Mouse (Mus musculus): Measurements from ENCODE around the gene Rtn3. TPM values are rescaled to one million over a fixed set of nuclear protein-coding genes. Genes with fewer than 3 reads are reported as not detected.
A peak's percentile ranks its signal among the peaks of the same experiment; 100 is the strongest.
"Not testable (repeated sequence)": the region's sequence is repeated elsewhere in the genome, so short reads cannot be mapped to it uniquely, and the experiment has no call there.

The Rtn3 gene
- polyA plus RNA-seq, 1 experiment from 2014 or later, result 122 TPM

DNA sequence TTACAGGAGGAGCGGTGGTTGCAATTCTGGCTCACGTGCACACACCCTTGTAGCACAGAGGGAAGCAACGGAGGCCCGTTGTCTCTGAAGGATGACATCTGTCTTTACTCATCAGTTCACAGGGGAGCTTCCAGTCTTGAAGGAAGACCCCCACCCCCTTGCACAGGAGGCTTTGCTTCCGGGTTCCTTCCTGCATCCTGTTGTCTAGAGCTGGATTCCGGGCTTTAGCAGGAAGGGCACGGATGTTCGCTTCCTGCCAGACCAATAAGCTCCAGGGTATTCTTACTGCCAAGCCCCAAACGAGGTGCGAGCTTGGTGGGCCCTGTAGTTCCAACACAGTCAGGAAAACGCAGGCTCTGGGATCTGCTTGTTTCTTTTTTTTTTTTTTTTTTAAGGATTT is 82.4 kb downstream of the Rtn3 start:
- Histone ChIP-seq H3K9ac (replicated peaks; ENCODE audit: low read depth) (no peak overlapping the region), H3K36me3 (ENCODE audit: insufficient read depth, low read length) (no peaks in the 10 kb centered on the region), H3K9me3 (ENCODE audit: low read length) (no peaks in the 10 kb centered on the region), H3K4me2 (replicated peaks; ENCODE audit: low read depth, low read length) (no peak overlapping the region), H3K27me3 (replicated peaks; ENCODE audit: insufficient read depth, low read length) (0 out of 2 replicates have a peak, but pooled peaks cover 3% of the 10 kb centered on the region), H3K4me3 (ENCODE audit: low read depth, low read length) (no peak overlapping the region), H3K27ac (ENCODE audit: low read length) (no peak overlapping the region), H3K4me1 (ENCODE audit: insufficient read depth, low read depth, low read length) (no peaks in the 10 kb centered on the region)
- WGBS, result 43% methylated on average over 11 of the region's 11 CpGs
- ATAC-seq, result peak; percentile 73
- TF ChIP-seq CTCF (IDR thresholded peaks at IDR 0.05), result no peak
- TF ChIP-seq EP300 (IDR thresholded peaks at IDR 0.05), result peak; percentile 50; the same call in 1 of the 2 replicates
- peak; percentile 50 for DNase-seq (ENCODE audit: low spot score)

DNA sequence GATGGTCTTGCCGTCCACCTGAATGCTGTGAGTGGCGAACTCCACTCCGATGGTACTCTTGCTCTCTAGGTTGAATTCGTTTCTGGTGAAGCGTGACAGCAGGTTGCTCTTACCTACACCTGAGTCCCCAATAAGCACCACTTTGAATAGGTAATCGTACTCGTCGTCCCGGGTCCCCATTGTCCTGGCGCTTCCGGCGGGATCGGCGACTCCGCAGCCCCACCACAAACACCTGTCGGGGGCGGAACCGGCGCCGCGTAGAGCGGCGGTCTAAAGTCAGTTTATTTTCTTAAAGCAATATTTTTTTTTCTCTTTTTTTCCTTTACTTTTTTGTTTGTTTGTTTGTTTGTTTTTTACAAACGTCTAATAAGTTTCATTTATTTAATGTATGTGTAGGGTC is 84.2 kb downstream of the Rtn3 start:
- not testable (repeated sequence) for H3K27me3 ChIP-seq (replicated peaks; ENCODE audit: insufficient read depth, low read length); H3K9ac ChIP-seq (replicated peaks; ENCODE audit: low read depth); H3K4me2 ChIP-seq (replicated peaks; ENCODE audit: low read depth, low read length); H3K4me1 ChIP-seq (ENCODE audit: insufficient read depth, low read depth, low read length); H3K4me3 ChIP-seq (ENCODE audit: low read depth, low read length); H3K9me3 ChIP-seq (ENCODE audit: low read length); ATAC-seq; DNase-seq (ENCODE audit: low spot score); H3K36me3 ChIP-seq (ENCODE audit: insufficient read depth, low read length); H3K27ac ChIP-seq (ENCODE audit: low read length)
- WGBS, result 31% methylated on average over 24 of the region's 24 CpGs

DNA sequence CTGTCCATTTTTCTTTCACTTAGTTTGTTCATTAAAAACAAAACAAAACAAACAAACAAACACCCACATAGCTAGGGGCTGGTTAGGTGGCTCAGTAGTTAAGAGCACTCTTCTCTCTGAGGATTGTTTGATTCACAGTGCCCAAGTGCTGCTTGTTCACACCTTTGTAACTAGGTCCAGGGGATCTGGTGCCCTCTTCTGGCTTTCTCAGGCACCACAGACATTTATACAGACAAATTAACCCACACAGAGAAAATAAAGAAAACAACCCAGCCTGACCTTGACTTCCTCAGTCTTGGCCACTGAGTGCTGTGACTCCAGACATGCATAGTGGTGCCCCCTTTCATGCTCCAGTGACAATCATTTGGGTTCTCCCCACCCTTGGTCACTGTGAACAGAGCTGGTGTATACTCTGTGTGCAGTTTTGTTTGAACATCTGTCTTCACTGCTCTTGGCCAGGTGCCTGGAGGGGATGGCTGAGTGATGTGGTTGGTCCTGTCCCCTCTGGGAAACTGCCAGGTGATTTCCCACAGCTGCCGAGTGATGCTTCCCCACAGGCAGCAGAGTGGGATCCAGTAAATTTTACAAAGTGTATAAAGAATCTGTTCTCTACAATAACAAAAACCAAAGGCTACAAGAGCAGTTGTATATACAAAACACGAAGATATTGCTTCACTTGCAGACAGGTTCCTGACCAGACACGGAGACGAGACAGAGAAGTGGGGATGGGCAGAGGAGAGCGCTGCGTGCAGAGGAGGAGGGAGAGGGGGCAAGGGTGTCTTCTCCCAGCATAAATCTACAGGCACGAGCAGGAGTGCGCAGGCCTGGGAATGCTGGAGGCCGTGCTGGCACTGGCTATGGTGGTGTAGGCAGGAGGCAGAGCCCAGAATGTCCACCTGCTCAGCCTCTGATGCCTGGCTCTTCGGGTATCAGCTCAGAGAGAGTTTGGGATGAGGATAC is 85.9 kb downstream of the Rtn3 start:
- H3K4me2 ChIP-seq (replicated peaks; ENCODE audit: low read depth, low read length); H3K36me3 ChIP-seq (ENCODE audit: insufficient read depth, low read length); H3K4me1 ChIP-seq (ENCODE audit: insufficient read depth, low read depth, low read length); H3K9ac ChIP-seq (replicated peaks; ENCODE audit: low read depth); H3K27ac ChIP-seq (ENCODE audit: low read length); H3K9me3 ChIP-seq (ENCODE audit: low read length); H3K27me3 ChIP-seq (replicated peaks; ENCODE audit: insufficient read depth, low read length); ATAC-seq; H3K4me3 ChIP-seq (ENCODE audit: low read depth, low read length): not testable (repeated sequence)
- 53% methylated on average over 8 of the region's 10 CpGs for WGBS
- TF ChIP-seq CTCF (IDR thresholded peaks at IDR 0.05), result peak; percentile 57
- peak; percentile 35 for DNase-seq (ENCODE audit: low spot score)

DNA sequence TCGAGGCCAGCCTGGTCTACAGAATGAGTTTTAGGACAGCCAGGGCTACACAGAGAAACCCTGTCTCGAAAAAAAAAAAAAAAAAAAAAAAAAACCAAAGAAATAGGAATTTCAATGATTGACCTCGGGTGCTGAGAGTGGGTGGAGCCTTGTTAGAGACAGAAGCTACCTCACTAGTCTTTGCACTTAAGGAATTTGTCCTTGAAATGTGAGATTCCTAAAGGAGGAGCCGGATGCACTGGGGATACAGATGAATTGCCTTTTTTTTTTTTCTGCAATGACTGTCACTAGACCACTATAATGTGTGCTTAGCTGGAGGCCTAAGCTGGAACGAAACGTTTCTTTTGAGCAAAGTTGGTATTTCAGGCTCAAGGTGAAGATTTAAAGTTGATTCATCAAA is 94.6 kb downstream of the Rtn3 start:
- ATAC-seq, result no peak
- H3K36me3 ChIP-seq (ENCODE audit: insufficient read depth, low read length), result no peaks in the 10 kb centered on the region
- H3K9ac ChIP-seq (replicated peaks; ENCODE audit: low read depth), result no peak overlapping the region
- H3K27me3 ChIP-seq (replicated peaks; ENCODE audit: insufficient read depth, low read length), result no peaks in the 10 kb centered on the region
- TF ChIP-seq CTCF (IDR thresholded peaks at IDR 0.05) (no peak), EP300 (IDR thresholded peaks at IDR 0.05) (no peak)
- H3K27ac ChIP-seq (ENCODE audit: low read length), result no peak overlapping the region
- H3K4me3 ChIP-seq (ENCODE audit: low read depth, low read length), result no peak overlapping the region
- H3K4me1 ChIP-seq (ENCODE audit: insufficient read depth, low read depth, low read length), result no peaks in the 10 kb centered on the region
- no peaks in the 10 kb centered on the region for H3K9me3 ChIP-seq (ENCODE audit: low read length)
- no peak for DNase-seq (ENCODE audit: low spot score)
- H3K4me2 ChIP-seq (replicated peaks; ENCODE audit: low read depth, low read length), result no peak overlapping the region
- WGBS, result 71% methylated on average over 5 of the region's 6 CpGs

DNA sequence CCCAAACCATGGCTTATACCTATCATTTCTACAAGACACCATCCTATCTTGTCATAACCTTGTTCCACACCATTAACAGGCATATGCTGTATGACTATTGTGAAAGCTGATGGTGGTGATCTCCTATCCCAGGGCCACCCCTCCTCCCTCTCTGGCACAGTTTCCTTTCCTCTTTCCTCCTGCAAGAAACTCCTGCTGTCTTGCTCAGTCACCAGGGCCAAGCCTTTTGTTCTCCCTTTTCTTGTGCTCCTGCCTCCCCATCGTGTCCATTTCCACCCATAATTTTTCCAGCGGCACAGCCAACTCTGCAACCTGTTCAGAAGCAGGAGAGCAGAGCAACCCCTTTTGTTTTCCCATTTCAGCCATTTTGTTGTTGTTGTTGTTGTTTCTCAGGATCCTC is 97.0 kb downstream of the Rtn3 start:
- Histone ChIP-seq H3K9ac (replicated peaks; ENCODE audit: low read depth) (no peak overlapping the region), H3K4me2 (replicated peaks; ENCODE audit: low read depth, low read length) (no peak overlapping the region), H3K4me3 (ENCODE audit: low read depth, low read length) (no peak overlapping the region), H3K27ac (ENCODE audit: low read length) (no peak overlapping the region), H3K27me3 (replicated peaks; ENCODE audit: insufficient read depth, low read length) (no peaks in the 10 kb centered on the region), H3K36me3 (ENCODE audit: insufficient read depth, low read length) (no peaks in the 10 kb centered on the region), H3K9me3 (ENCODE audit: low read length) (no peaks in the 10 kb centered on the region), H3K4me1 (ENCODE audit: insufficient read depth, low read depth, low read length) (peaks cover 4% of the 10 kb centered on the region; the same call in 1 of the 2 replicates)
- 63% methylated on average over 2 of the region's 2 CpGs for WGBS
- TF ChIP-seq CTCF (IDR thresholded peaks at IDR 0.05), result no peak
- TF ChIP-seq EP300 (IDR thresholded peaks at IDR 0.05), result no peak
- no peak for DNase-seq (ENCODE audit: low spot score)
- no peak for ATAC-seq

DNA sequence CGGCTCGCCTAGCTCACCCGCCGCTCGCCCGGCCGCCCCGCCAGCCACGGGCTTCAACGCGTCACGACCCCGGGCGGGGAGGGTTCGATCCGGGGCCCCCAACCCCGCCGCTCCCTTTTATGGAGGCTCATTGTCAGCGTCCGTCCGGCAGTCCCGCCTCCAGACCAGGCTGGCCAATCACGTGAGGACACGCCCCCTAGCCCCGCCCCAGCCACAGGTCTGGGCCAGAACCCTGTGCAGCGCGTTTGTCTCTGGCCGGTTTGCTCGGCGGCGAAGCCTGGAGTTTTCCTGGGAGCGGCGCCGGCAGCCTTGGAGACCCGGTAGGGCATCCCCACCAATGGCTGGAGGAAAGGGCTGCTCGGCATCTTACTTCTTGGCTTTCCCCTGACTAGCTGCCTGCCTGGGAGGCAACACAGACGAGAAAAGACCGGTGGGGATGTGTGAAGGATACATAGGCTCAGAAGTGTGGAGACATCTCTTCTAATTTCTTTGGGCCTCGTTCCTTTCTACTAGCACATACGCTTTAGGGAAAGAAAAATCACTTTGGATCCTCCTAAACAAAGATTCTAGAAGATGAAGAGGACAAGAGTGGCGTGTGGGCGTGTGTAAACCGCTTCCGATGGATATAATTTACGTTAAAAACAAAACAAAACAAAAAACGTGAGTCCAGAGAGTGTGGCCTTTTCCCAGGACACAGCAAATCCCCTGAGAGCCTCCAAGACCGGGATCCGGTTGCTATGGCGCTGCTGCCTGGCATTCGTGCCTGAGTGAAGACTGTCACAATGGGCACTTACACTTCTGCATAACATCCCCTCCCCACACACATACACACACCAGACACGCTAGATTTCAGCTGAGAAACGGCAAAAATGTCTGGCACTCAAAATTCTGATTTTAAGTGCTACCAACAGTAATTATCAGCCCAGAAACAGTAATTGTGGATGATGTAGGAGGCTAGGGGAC is 99.9 kb downstream of the Rtn3 start, which contains the start of gene Spindoc:
Gene Spindoc (minus strand): TSS at position 92 of the 963 bp plus-strand sequence.
- Histone ChIP-seq H3K27ac (ENCODE audit: low read length) (peak within 1 kb of the TSS; percentile 89), H3K36me3 (ENCODE audit: insufficient read depth, low read length) (no peaks in the 10 kb centered on the region), H3K4me3 (ENCODE audit: low read depth, low read length) (peak within 1 kb of the TSS; percentile 92), H3K9me3 (ENCODE audit: low read length) (no peaks in the 10 kb centered on the region), H3K27me3 (replicated peaks; ENCODE audit: insufficient read depth, low read length) (no peaks in the 10 kb centered on the region), H3K4me2 (replicated peaks; ENCODE audit: low read depth, low read length) (peak within 1 kb of the TSS; percentile 72), H3K9ac (replicated peaks; ENCODE audit: low read depth) (peak within 1 kb of the TSS; percentile 92), H3K4me1 (ENCODE audit: insufficient read depth, low read depth, low read length) (peaks cover 4% of the 10 kb centered on the region; the same call in 1 of the 2 replicates)
- under 1% methylated on average over 36 of the region's 52 CpGs for WGBS
- ATAC-seq (peak; percentile 100), DNase-seq (ENCODE audit: low spot score) (peak; percentile 96)
- TF ChIP-seq CTCF (IDR thresholded peaks at IDR 0.05) (no peak), EP300 (IDR thresholded peaks at IDR 0.05) (no peak)

Data from lung, postnatal 0 days (tissue).